Mouse (Mus musculus): ENCODE measurements around the gene Arglu1. TPM values are rescaled to one million over a fixed set of nuclear protein-coding genes. Genes with fewer than 3 reads are reported as not detected.

The Arglu1 gene
- total and polyA plus RNA-seq, 3 experiments: 35.1 to 135 (median 58.5) TPM

DNA sequence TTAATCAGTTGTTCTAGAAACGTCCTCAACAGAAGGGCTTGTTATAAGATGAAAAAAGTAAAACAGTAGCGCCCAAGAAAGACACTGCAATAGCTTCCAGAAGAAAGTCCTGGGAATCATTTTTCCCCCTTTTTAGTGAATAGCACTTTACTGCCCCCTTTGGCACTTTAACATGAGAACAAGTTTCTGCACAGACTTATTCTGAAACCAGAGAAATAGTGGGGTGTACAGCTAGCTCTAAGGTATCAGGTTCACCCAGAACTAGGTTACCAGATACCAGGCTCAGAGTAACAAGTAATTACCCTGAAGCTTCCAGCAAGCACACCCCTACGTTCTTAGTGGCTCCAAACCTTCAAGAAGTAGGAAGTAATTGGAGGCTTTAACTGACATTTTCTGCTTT lies 43.0 kb downstream of the Arglu1 start:
- Histone ChIP-seq H3K27me3 (replicated peaks) (no peaks in the 10 kb centered on the region), H3K4me1 (ENCODE audit: control insufficient read depth in 1 of 2, insufficient read depth in 2 of 2) (no peaks in the 10 kb centered on the region), H3K79me2 (replicated peaks; ENCODE audit: control insufficient read depth, extremely low read depth, insufficient read depth, poor library complexity, severe bottlenecking) (no peaks in the 10 kb centered on the region), H3K27ac (ENCODE audit: insufficient read depth, low read depth) (no peak overlapping the region), H3K36me3 (replicated peaks in 1 of 2; ENCODE audit: control insufficient read depth in 1 of 2, insufficient read depth in 1 of 2, low read length in 1 of 2) (no peaks in the 10 kb centered on the region), H3K4me2 (ENCODE audit: insufficient read depth, low read depth, poor library complexity, severe bottlenecking) (no peak overlapping the region), H3K9me3 (replicated peaks; ENCODE audit: low read length) (peaks cover 34% of the 10 kb centered on the region), H3K9ac (ENCODE audit: insufficient read depth, low read depth) (no peak overlapping the region), H3K4me3 (replicated peaks in 1 of 3; ENCODE audit: low read depth in 2 of 3, low read length in 2 of 3, poor library complexity in 1 of 3) (no peak overlapping the region)
- dilution Hi-C loops (cut with MboI; ENCODE audit: extremely low pct_ligation_motif_present, extremely low pct_unique_long_range_greater_than_20kb, low sequenced_read_pairs) (no loop called here), in situ Hi-C loops (cut with MboI; ENCODE audit: low pct_ligation_motif_present, low pct_unique_long_range_greater_than_20kb, low sequenced_read_pairs) (no loop called here)
- TF ChIP-seq GABPA (IDR thresholded peaks at IDR 0.05; ENCODE audit: insufficient replicate concordance, low read depth, low read length): no peak
- TF ChIP-seq MAFK (IDR thresholded peaks at IDR 0.05; ENCODE audit: insufficient replicate concordance, low read length): no peak
- no peak for TF ChIP-seq MAZ (IDR thresholded peaks at IDR 0.05; ENCODE audit: low read depth, low read length)
- no peak for TF ChIP-seq CHD1 (IDR thresholded peaks at IDR 0.05; ENCODE audit: low read depth, low read length)
- no peak for TF ChIP-seq ETS1 (conservative IDR thresholded peaks at IDR 0.05; ENCODE audit: low read depth, low read length)
- DNase-seq (ENCODE audit: extremely low read depth): no peak

DNA sequence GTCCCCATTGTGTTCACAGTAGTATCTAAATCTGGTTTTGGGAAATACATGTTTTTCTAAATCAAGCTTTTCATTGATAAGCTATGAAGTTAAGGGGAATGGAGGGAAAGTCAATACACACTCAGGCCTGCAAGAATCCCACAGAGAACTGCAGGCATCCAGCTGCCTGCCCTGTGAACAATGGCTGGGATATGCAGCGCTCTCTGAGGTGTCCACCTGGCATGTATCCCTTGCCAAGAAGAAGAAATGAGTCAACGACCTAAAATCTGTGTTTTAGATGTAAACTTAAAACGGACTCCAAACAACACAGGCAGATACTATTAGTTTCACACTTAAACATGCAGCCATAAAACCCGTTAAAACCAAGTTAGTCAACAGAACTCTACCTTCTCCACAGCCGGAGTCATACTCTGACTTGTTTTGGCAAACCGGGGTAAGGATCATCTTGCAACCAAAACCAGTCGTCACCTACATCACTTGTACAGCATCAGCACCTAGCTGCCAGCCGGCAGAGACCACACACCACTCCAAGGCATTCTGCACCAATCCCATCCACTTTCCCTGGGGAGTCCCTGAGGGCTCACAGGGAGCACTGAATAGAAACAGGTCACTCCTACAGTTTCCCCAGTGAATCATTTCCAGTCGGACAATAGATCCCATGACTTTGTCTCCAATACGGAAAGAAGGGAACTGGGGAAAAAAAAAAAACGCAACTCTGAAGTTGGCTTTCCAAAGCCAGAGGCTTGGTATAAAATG lies 46.0 kb downstream of the Arglu1 start:
- in situ Hi-C loops (cut with MboI; ENCODE audit: low pct_ligation_motif_present, low pct_unique_long_range_greater_than_20kb, low sequenced_read_pairs): no loop called here
- no peak for TF ChIP-seq IRF4 (IDR thresholded peaks at IDR 0.05; ENCODE audit: low read depth, low read length)
- no peak for TF ChIP-seq SMC3 (IDR thresholded peaks at IDR 0.05; ENCODE audit: low read depth, low read length)
- TF ChIP-seq TCF12 (IDR thresholded peaks at IDR 0.05; ENCODE audit: low read depth, low read length): no peak

GRCm38 (mm10) chr8:8640264-8640588 lies 50.1 kb downstream of the Arglu1 start:
- H3K27me3 ChIP-seq (replicated peaks): no peaks in the 10 kb centered on the region
- H3K79me2 ChIP-seq (replicated peaks; ENCODE audit: control insufficient read depth, extremely low read depth, insufficient read depth, poor library complexity, severe bottlenecking): no peaks in the 10 kb centered on the region
- TF ChIP-seq RCOR1 (conservative IDR thresholded peaks at IDR 0.05; ENCODE audit: low read depth, low read length) (no peak), USF2 (conservative IDR thresholded peaks at IDR 0.05; ENCODE audit: low read depth, low read length) (no peak), ZNF384 (IDR thresholded peaks at IDR 0.05; ENCODE audit: low read depth, low read length) (no peak), UBTF (IDR thresholded peaks at IDR 0.05; ENCODE audit: low read depth, low read length) (no peak), ETS1 (conservative IDR thresholded peaks at IDR 0.05; ENCODE audit: low read depth, low read length) (no peak), KAT2A (IDR thresholded peaks at IDR 0.05; ENCODE audit: insufficient replicate concordance, low read length) (no peak), POLR2AphosphoS2 (IDR thresholded peaks at IDR 0.05; ENCODE audit: low read depth, low read length) (no peak), MAFK (IDR thresholded peaks at IDR 0.05; ENCODE audit: insufficient replicate concordance, low read length) (no peak), MEF2A (IDR thresholded peaks at IDR 0.05; ENCODE audit: borderline replicate concordance, low read depth, low read length) (no peak), TBP (conservative IDR thresholded peaks at IDR 0.05; ENCODE audit: low read depth, low read length) (no peak), MYC (IDR thresholded peaks at IDR 0.05; ENCODE audit: low read depth, low read length) (no peak)
- no peak overlapping the region for H3K27ac ChIP-seq (ENCODE audit: insufficient read depth, low read depth)
- in situ Hi-C loops (cut with MboI; ENCODE audit: low pct_ligation_motif_present, low pct_unique_long_range_greater_than_20kb, low sequenced_read_pairs) (no loop called here), dilution Hi-C loops (cut with MboI; ENCODE audit: extremely low pct_ligation_motif_present, extremely low pct_unique_long_range_greater_than_20kb, low sequenced_read_pairs) (no loop called here)
- no peak overlapping the region for H3K4me2 ChIP-seq (ENCODE audit: insufficient read depth, low read depth, poor library complexity, severe bottlenecking)
- no peak overlapping the region for H3K9ac ChIP-seq (ENCODE audit: insufficient read depth, low read depth)
- H3K4me1 ChIP-seq (ENCODE audit: control insufficient read depth in 1 of 2, insufficient read depth in 2 of 2): no peaks in the 10 kb centered on the region
- H3K4me3 ChIP-seq (replicated peaks in 1 of 3; ENCODE audit: low read depth in 2 of 3, low read length in 2 of 3, poor library complexity in 1 of 3): no peak overlapping the region
- peaks cover 40% of the 10 kb centered on the region for H3K9me3 ChIP-seq (replicated peaks; ENCODE audit: low read length)
- DNase-seq (ENCODE audit: extremely low read depth): no peak
- no peaks in the 10 kb centered on the region for H3K36me3 ChIP-seq (replicated peaks in 1 of 2; ENCODE audit: control insufficient read depth in 1 of 2, insufficient read depth in 1 of 2, low read length in 1 of 2)

More for the DNA sequence above, 46.0 kb downstream of the Arglu1 start:
- Histone ChIP-seq H3K27ac (ENCODE audit: insufficient read depth, low read depth) (no peak overlapping the region), H3K4me1 (ENCODE audit: control insufficient read depth in 1 of 2, insufficient read depth in 2 of 2) (no peaks in the 10 kb centered on the region), H3K79me2 (replicated peaks; ENCODE audit: control insufficient read depth, extremely low read depth, insufficient read depth, poor library complexity, severe bottlenecking) (no peaks in the 10 kb centered on the region), H3K9me3 (replicated peaks; ENCODE audit: low read length) (peaks cover 36% of the 10 kb centered on the region), H3K36me3 (replicated peaks in 1 of 2; ENCODE audit: control insufficient read depth in 1 of 2, insufficient read depth in 1 of 2, low read length in 1 of 2) (no peaks in the 10 kb centered on the region), H3K4me2 (ENCODE audit: insufficient read depth, low read depth, poor library complexity, severe bottlenecking) (no peak overlapping the region), H3K4me3 (replicated peaks in 1 of 3; ENCODE audit: low read depth in 2 of 3, low read length in 2 of 3, poor library complexity in 1 of 3) (no peak overlapping the region), H3K9ac (ENCODE audit: insufficient read depth, low read depth) (no peak overlapping the region), H3K27me3 (replicated peaks) (no peaks in the 10 kb centered on the region)
- dilution Hi-C loops (cut with MboI; ENCODE audit: extremely low pct_ligation_motif_present, extremely low pct_unique_long_range_greater_than_20kb, low sequenced_read_pairs): no loop called here
- no peak for DNase-seq (ENCODE audit: extremely low read depth)
